Mouse (Mus musculus): Measurements from ENCODE around the gene Hbs1l.

Hbs1l gene

GRCm38 (mm10) chr10:21267452-21267851 lies 28.3 kb upstream of the Hbs1l start:
- no peak for TF ChIP-seq POU5F1 (IDR thresholded peaks at IDR 0.05; ENCODE audit: borderline replicate concordance, low read length)
- TF ChIP-seq CTCF (conservative IDR thresholded peaks at IDR 0.05; ENCODE audit: low read length) = no peak
- no peak for TF ChIP-seq NANOG (IDR thresholded peaks at IDR 0.05; ENCODE audit: borderline replicate concordance, low read length)
- Histone ChIP-seq H3K9me3 (ENCODE audit: low read length) (no peaks in the 10 kb centered on the region), H3K4me1 (replicated peaks; ENCODE audit: low read depth, low read length) (no peaks in the 10 kb centered on the region), H3K4me3 (replicated peaks; ENCODE audit: low read length) (no peak overlapping the region), H3K27me3 (ENCODE audit: insufficient read depth, low read length) (no peaks in the 10 kb centered on the region), H3K36me3 (ENCODE audit: insufficient read depth, low read length) (no peaks in the 10 kb centered on the region)

- no peaks in the 10 kb centered on the region for H3K27me3 ChIP-seq (ENCODE audit: insufficient read depth, low read length)
- no peaks in the 10 kb centered on the region for H3K36me3 ChIP-seq (ENCODE audit: insufficient read depth, low read length)
- H3K4me1 ChIP-seq (replicated peaks; ENCODE audit: low read depth, low read length) = no peaks in the 10 kb centered on the region
- TF ChIP-seq NANOG (IDR thresholded peaks at IDR 0.05; ENCODE audit: borderline replicate concordance, low read length) (no peak), CTCF (conservative IDR thresholded peaks at IDR 0.05; ENCODE audit: low read length) (no peak), POU5F1 (IDR thresholded peaks at IDR 0.05; ENCODE audit: borderline replicate concordance, low read length) (no peak)
- no peaks in the 10 kb centered on the region for H3K9me3 ChIP-seq (ENCODE audit: low read length)
- H3K4me3 ChIP-seq (replicated peaks; ENCODE audit: low read length) = no peak overlapping the region
Observed at GRCm38 (mm10) chr10:21268786-21269410, 26.9 kb upstream of the Hbs1l start.

DNA sequence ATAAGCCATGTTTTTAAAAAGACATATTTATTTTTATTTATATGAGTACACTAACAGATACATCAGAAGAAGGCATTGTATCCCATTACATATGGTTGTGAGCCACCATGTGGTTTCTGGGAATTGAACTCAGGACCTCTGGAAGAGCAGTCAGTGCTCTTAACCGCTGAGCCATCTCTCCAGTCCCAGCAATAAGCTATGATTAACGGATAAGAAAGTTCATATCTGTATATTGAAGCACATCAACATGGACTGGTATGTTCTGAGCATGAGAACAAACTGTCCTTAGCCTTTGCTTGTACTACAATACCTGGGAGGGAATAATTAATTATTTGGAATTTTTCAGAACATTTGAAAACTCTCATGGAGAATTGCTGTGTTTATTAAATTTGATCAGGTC lies 25.9 kb upstream of the Hbs1l start:
- no peaks in the 10 kb centered on the region for H3K4me1 ChIP-seq (replicated peaks; ENCODE audit: low read depth, low read length)
- H3K4me3 ChIP-seq (replicated peaks; ENCODE audit: low read length) = no peak overlapping the region
- no peaks in the 10 kb centered on the region for H3K9me3 ChIP-seq (ENCODE audit: low read length)
- no peaks in the 10 kb centered on the region for H3K36me3 ChIP-seq (ENCODE audit: insufficient read depth, low read length)
- no peaks in the 10 kb centered on the region for H3K27me3 ChIP-seq (ENCODE audit: insufficient read depth, low read length)
- TF ChIP-seq POU5F1 (IDR thresholded peaks at IDR 0.05; ENCODE audit: borderline replicate concordance, low read length) = no peak
- TF ChIP-seq NANOG (IDR thresholded peaks at IDR 0.05; ENCODE audit: borderline replicate concordance, low read length) = no peak

GRCm38 (mm10) chr10:21270905-21271304 lies 24.9 kb upstream of the Hbs1l start:
- Histone ChIP-seq H3K27me3 (ENCODE audit: insufficient read depth, low read length) (no peaks in the 10 kb centered on the region), H3K36me3 (ENCODE audit: insufficient read depth, low read length) (no peaks in the 10 kb centered on the region), H3K4me3 (replicated peaks; ENCODE audit: low read length) (no peak overlapping the region), H3K9me3 (ENCODE audit: low read length) (no peaks in the 10 kb centered on the region), H3K4me1 (replicated peaks; ENCODE audit: low read depth, low read length) (no peaks in the 10 kb centered on the region)
- TF ChIP-seq NANOG (IDR thresholded peaks at IDR 0.05; ENCODE audit: borderline replicate concordance, low read length) (no peak), CTCF (conservative IDR thresholded peaks at IDR 0.05; ENCODE audit: low read length) (no peak), POU5F1 (IDR thresholded peaks at IDR 0.05; ENCODE audit: borderline replicate concordance, low read length) (no peak)

DNA sequence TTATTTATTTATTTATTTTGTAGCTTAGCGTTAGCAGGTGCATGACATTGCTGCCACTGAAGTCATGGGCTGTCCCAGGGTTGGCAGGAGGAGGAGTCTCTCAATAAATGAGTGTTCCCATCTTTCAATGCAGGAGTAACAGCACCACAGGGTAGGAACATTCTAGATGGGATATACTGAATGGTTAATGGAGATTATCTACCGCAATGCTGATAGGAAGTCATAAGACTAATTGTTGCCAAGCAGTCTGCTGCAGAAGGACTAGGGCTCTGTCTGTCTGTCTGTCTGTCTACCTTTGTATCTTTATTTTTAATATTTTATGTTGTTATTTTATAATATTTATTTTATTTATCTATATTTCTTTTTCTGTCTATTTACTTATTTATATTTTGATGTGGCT lies 24.5 kb upstream of the Hbs1l start:
- Histone ChIP-seq H3K36me3 (ENCODE audit: insufficient read depth, low read length) (no peaks in the 10 kb centered on the region), H3K4me3 (replicated peaks; ENCODE audit: low read length) (no peak overlapping the region), H3K4me1 (replicated peaks; ENCODE audit: low read depth, low read length) (no peaks in the 10 kb centered on the region), H3K27me3 (ENCODE audit: insufficient read depth, low read length) (no peaks in the 10 kb centered on the region), H3K9me3 (ENCODE audit: low read length) (no peaks in the 10 kb centered on the region)
- no peak for TF ChIP-seq POU5F1 (IDR thresholded peaks at IDR 0.05; ENCODE audit: borderline replicate concordance, low read length)

DNA sequence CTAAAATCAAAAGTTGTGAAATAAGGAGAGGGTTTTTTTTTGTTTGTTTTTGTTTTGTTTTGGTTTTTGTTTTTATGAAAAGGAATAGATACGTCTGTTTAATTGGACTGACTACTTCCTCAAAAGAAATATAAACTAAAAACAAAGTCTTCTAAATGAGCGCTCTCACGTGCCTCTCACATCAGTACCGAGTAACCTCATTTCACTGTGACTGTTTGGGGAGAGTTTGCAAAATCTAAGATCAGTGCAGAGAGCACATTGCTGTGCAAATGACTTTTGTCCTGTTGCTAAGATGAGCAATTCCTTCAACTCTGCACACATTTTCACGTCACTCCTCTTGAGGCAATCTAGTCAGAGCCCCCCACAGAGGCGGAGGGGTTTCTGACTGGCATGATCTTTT lies 24.0 kb upstream of the Hbs1l start:
- no peak for TF ChIP-seq NANOG (IDR thresholded peaks at IDR 0.05; ENCODE audit: borderline replicate concordance, low read length)
- no peak for TF ChIP-seq POU5F1 (IDR thresholded peaks at IDR 0.05; ENCODE audit: borderline replicate concordance, low read length)
- TF ChIP-seq CTCF (conservative IDR thresholded peaks at IDR 0.05; ENCODE audit: low read length) = no peak
- Histone ChIP-seq H3K4me1 (replicated peaks; ENCODE audit: low read depth, low read length) (no peaks in the 10 kb centered on the region), H3K4me3 (replicated peaks; ENCODE audit: low read length) (no peak overlapping the region), H3K9me3 (ENCODE audit: low read length) (no peaks in the 10 kb centered on the region), H3K27me3 (ENCODE audit: insufficient read depth, low read length) (no peaks in the 10 kb centered on the region), H3K36me3 (ENCODE audit: insufficient read depth, low read length) (no peaks in the 10 kb centered on the region)

DNA sequence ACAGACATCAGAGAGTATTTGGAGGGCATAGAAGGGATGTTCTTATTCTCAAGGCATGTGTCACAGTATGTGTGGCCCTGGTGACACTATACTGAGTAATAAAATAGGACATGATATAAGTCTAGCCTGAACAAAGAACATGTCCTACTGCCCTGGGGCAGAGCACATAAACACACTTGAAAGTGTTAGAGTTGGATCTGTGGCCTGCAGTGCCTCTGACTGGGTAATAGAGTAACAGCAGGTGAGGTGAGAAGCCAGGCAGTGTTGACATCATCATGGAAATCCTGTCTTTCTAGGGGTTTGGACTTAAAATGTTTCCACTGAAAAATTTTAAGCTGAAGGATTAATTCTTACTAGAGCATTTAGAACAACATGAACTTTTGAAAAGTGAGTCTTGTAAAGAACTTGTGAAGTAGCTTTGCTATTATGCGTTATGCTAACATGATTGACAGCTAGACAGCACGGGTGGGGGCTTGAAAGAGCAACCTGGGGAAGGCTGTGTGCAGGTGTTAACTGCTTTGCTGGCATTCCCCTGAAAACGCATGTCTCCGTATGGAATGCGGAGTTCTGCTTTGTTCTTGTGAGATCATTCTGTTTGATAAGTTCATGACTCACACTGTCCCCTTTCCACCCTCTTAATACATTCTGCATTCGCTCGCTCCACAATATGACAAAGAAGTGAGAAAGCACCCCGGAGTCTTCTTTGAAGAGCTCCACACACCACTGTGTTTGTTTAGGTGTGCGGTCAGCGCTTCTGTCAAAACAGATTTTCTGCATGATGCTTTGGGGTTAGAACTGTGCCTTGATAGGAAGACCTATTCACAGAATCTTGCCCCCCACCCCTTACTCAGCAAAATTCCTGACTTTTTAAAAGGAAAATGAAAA lies 8.3 kb upstream of the Hbs1l start:
- H3K27me3 ChIP-seq (ENCODE audit: insufficient read depth, low read length) = no peaks in the 10 kb centered on the region
- no peaks in the 10 kb centered on the region for H3K36me3 ChIP-seq (ENCODE audit: insufficient read depth, low read length)
- peaks cover 16% of the 10 kb centered on the region for H3K9me3 ChIP-seq (ENCODE audit: low read length)
- no peaks in the 10 kb centered on the region for H3K4me1 ChIP-seq (replicated peaks; ENCODE audit: low read depth, low read length)
- H3K4me3 ChIP-seq (replicated peaks; ENCODE audit: low read length) = no peak overlapping the region
- TF ChIP-seq POU5F1 (IDR thresholded peaks at IDR 0.05; ENCODE audit: borderline replicate concordance, low read length) = no peak
- TF ChIP-seq CTCF (conservative IDR thresholded peaks at IDR 0.05; ENCODE audit: low read length) = no peak

DNA sequence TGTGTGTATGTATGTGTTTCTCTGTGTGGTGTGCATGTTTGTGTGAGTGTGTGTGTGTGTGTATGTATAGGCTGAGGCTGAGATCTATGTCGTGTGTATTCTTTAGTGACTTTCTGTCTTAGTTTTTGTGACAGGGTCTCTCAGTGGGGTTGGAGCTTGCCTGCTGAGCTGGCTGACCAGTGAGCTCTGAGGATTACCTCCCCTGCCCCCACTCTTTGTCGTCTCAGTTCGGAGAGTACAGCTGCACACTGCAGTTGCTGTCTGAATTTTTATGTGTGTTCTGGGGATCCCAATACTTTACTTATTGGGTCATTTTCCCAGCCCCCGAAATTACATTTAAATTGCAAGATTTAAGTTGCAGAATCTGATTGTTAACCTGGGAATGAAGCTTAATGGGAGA lies 4.6 kb upstream of the Hbs1l start:
- H3K4me3 ChIP-seq (replicated peaks; ENCODE audit: low read length) = no peak overlapping the region
- H3K27me3 ChIP-seq (ENCODE audit: insufficient read depth, low read length) = no peaks in the 10 kb centered on the region
- no peaks in the 10 kb centered on the region for H3K36me3 ChIP-seq (ENCODE audit: insufficient read depth, low read length)
- no peaks in the 10 kb centered on the region for H3K9me3 ChIP-seq (ENCODE audit: low read length)
- H3K4me1 ChIP-seq (replicated peaks; ENCODE audit: low read depth, low read length) = peaks cover 4% of the 10 kb centered on the region; the same call in 1 of the 2 replicates
- no peak for TF ChIP-seq NANOG (IDR thresholded peaks at IDR 0.05; ENCODE audit: borderline replicate concordance, low read length)
- no peak for TF ChIP-seq POU5F1 (IDR thresholded peaks at IDR 0.05; ENCODE audit: borderline replicate concordance, low read length)
- no peak for TF ChIP-seq CTCF (conservative IDR thresholded peaks at IDR 0.05; ENCODE audit: low read length)

Data from E14TG2a.4 (cell line).